Mouse (Mus musculus) lung, embryonic 16.5 days (tissue): ENCODE results near the gene Smyd1. TPM values are rescaled to one million over a fixed set of nuclear protein-coding genes. Genes with fewer than 3 reads are reported as not detected.

Source experiments
- ATAC-seq: fragments of 200-750 bp; cut with Nextera tagmentation; 2 replicates; pipeline ENCODE4 v1.8.0; 2017; ENCODE audit warnings: low read depth, mild to moderate bottlenecking, moderate library complexity
- H3K27ac ChIP-seq: fragments of 300-500 bp; sonication (generic); 2 replicates; pipeline ENCODE4 v1.5.1; 2014; ENCODE audit warnings: mild to moderate bottlenecking, control low read depth, low read length
- H3K27me3 ChIP-seq: fragments of 300-500 bp; sonication (generic); 2 replicates; pipeline ENCODE4 v1.6.1; 2014; ENCODE audit warnings: low read depth, low read length, mixed read lengths; ENCODE audit not compliant: control insufficient read depth, insufficient read depth
- H3K36me3 ChIP-seq: fragments of 300-500 bp; sonication (generic); 2 replicates; pipeline ENCODE4 v1.6.1; 2014; ENCODE audit warnings: low read length; ENCODE audit not compliant: control insufficient read depth, insufficient read depth
- H3K4me1 ChIP-seq: fragments of 300-500 bp; sonication (generic); replicated peaks from 2 replicates; pipeline ENCODE4 v1.6.1; 2014; ENCODE audit warnings: low read length, mixed read lengths; ENCODE audit not compliant: control insufficient read depth, insufficient read depth
- H3K4me2 ChIP-seq: fragments of 300-500 bp; sonication (generic); 2 replicates; pipeline ENCODE4 v1.6.1; 2014; ENCODE audit warnings: low read depth, low read length, control low read depth
- H3K4me3 ChIP-seq: fragments of 300-500 bp; sonication (generic); 2 replicates; pipeline ENCODE4 v1.5.1; 2014; ENCODE audit warnings: mild to moderate bottlenecking, low read length, control low read depth
- H3K9ac ChIP-seq: fragments of 300-500 bp; sonication (generic); 2 replicates; pipeline ENCODE4 v1.6.1; 2014; ENCODE audit warnings: low read length, control low read depth
- H3K9me3 ChIP-seq: fragments of 300-500 bp; sonication (generic); 2 replicates; pipeline ENCODE4 v1.6.1; 2016; ENCODE audit warnings: low read length; ENCODE audit not compliant: control insufficient read depth
- WGBS: fragments of 180-500 bp; shearing (Covaris S2); extraction: QIAGEN DNeasy Blood & Tissue Kit; methylation state at CpG from one replicate; pipeline ENCODE4 v1.1.7; 2014; 5-methylcytosine and 5-hydroxymethylcytosine counted together
- polyA plus RNA-seq: library from polyadenylated mRNA; unstranded; fragments of >200 nt; fragmentation: Nextera tagmentation; extraction: Ambion mirVana; gene quantifications from 2 replicates; pipeline ENCODE4 v1.2.1, GENCODE M21; 2015

Gene Smyd1
- polyA plus RNA-seq, 1 experiment from 2014 or later: 4.2 TPM

DNA sequence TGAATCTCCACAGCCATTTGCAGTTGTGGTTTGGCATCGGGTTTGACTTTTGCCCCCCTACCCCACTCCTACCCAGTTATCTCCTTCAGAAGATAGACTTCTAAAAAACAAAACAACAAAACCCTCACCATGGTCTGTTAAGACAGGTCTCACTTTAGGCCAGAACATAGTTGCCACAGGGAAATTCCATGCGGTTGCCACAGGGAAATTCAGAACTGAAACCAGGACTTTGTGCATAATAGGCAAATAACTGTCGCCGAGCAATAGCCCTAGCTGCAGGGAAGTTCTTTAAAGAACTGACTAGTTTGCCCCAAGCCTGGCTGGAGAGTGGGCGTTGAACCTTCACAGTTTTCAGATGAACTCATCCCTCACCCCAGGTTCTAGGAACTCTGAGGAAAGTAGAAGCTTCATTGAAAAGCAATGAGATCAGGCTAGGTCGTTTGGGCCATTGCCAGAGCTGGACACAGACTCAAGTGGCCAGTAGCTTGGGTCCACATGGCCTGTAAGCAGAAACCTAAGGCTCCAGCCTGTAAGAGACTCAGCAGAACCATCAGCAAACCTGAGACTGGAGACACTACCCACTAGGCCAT, 128.8 kb downstream of the Smyd1 start:
- WGBS: 74% methylated on average over 6 of the region's 6 CpGs
- Histone ChIP-seq H3K27me3 (no peaks in the 10 kb centered on the region), H3K4me2 (no peak overlapping the region), H3K9me3 (no peaks in the 10 kb centered on the region), H3K27ac (no peak overlapping the region), H3K9ac (no peak overlapping the region), H3K4me3 (no peak overlapping the region), H3K4me1 (no peaks in the 10 kb centered on the region), H3K36me3 (no peaks in the 10 kb centered on the region)
- no peak for ATAC-seq

- no peaks in the 10 kb centered on the region for H3K27me3 ChIP-seq
- no peaks in the 10 kb centered on the region for H3K4me1 ChIP-seq
- no peak overlapping the region for H3K4me3 ChIP-seq
- no peak overlapping the region for H3K9ac ChIP-seq
- H3K27ac ChIP-seq: no peak overlapping the region
- no peak for ATAC-seq
- H3K36me3 ChIP-seq: no peaks in the 10 kb centered on the region
- no peaks in the 10 kb centered on the region for H3K9me3 ChIP-seq
- 90% methylated on average over 2 of the region's 2 CpGs for WGBS
- H3K4me2 ChIP-seq: no peak overlapping the region
Measured at GRCm38 (mm10) chr6:71190501-71190900, 131.5 kb downstream of the Smyd1 start.

GRCm38 (mm10) chr6:71189578-71189977, 132.5 kb downstream of the Smyd1 start:
- H3K4me1 ChIP-seq: no peaks in the 10 kb centered on the region
- no peaks in the 10 kb centered on the region for H3K9me3 ChIP-seq
- no peaks in the 10 kb centered on the region for H3K36me3 ChIP-seq
- ATAC-seq: no peak
- no peak overlapping the region for H3K9ac ChIP-seq
- no peak overlapping the region for H3K4me3 ChIP-seq
- no peaks in the 10 kb centered on the region for H3K27me3 ChIP-seq
- H3K27ac ChIP-seq: no peak overlapping the region
- no peak overlapping the region for H3K4me2 ChIP-seq
- 20% methylated on average over 1 of the region's 1 CpGs for WGBS

DNA sequence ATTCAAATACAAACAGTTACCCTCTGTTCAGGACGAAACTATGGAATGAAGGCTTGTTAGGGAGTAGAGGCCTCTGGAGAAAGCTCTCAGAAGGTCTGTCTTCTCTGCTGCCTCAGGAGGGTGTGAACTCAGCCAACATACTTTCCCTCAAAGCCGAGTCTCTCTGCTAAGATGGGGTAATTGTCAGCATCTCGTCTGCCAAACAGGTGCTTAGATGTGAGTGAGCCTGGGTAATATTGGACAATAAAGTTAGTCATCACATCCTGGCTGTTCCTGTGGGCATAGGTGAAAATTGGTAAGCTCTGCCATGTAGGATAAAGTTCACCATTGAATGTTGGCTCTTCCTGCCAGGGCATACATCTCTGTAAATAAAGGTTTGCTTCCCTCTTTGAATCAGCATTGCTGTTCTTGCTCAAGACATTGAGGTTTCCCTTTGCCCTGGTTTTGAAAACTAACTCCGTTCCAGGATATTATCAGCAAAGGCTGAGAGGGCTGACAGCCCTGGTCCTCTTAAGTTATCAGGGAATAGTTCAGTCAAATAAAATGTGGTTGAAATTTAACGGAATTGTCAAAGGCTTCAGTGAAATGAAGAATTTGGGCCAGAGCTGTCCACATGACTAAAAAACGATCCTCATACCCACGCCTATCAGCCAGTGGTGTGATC, 137.0 kb downstream of the Smyd1 start:
- WGBS: 59% methylated on average over 7 of the region's 7 CpGs
- no peak overlapping the region for H3K4me3 ChIP-seq
- no peak overlapping the region for H3K27ac ChIP-seq
- no peak for ATAC-seq
- no peak overlapping the region for H3K4me2 ChIP-seq
- H3K4me1 ChIP-seq: no peaks in the 10 kb centered on the region
- no peaks in the 10 kb centered on the region for H3K36me3 ChIP-seq
- H3K27me3 ChIP-seq: no peaks in the 10 kb centered on the region
- H3K9ac ChIP-seq: no peak overlapping the region
- H3K9me3 ChIP-seq: no peaks in the 10 kb centered on the region

DNA sequence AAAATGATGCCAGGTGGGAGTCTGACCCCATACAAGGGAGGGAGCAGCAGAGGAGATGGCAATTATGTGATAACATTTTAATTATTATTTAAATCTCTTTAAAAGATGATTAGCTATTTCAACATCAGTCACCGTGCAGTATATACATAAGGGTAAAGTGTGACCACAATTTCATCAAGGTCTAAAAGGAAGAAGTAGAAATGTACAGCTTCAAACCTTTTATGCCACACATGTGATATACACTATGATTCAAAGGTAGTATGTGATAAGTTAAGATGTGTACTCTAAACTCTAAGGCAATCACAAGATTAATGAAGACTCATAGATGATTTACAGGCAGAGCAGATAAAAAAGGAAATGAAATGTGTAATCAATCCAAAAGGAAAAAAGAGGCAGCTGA, 141.4 kb downstream of the Smyd1 start:
- Histone ChIP-seq H3K4me2 (no peak overlapping the region), H3K9me3 (no peaks in the 10 kb centered on the region), H3K36me3 (no peaks in the 10 kb centered on the region), H3K27me3 (no peaks in the 10 kb centered on the region), H3K4me3 (no peak overlapping the region), H3K27ac (no peak overlapping the region), H3K9ac (no peak overlapping the region), H3K4me1 (no peaks in the 10 kb centered on the region)
- ATAC-seq: no peak
- WGBS: 83% methylated on average over 1 of the region's 1 CpGs

DNA sequence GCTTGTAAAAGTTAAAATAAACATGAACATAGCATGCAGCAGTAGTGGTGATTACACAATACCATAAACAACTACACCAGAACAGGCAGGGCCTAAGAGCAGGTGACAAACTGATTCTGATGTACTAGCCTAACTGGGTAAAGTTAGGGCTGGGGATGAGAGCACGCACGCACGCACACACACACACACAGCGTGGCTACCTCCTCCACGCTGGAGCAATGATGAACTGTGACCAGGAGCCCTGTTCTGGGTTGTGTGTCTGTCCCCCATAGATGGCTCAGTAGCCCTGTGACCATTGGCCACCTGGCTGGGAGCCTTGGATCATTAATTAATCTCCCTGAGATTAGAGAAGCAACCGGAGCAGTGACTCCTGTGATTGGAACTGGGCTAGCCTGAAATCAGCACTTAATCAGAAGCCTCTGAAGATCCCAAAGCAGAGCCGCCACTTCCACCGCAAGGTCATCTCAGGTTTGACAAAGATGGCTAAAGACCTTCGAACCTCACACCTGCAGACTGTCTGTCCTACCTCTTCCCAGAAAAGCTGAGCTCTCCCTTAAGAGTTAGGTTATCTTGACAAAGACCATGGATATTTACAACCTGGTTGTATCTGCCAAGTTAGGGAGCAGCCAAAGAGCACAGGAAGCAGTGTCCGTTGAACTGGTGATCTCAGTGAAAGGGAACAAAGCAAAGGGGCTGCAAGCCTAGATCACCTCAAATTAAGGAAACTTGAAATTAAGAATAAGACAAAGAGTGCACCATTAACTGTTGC, 149.0 kb downstream of the Smyd1 start:
- H3K4me3 ChIP-seq: no peak overlapping the region
- H3K27me3 ChIP-seq: no peaks in the 10 kb centered on the region
- WGBS: 78% methylated on average over 10 of the region's 10 CpGs
- no peak overlapping the region for H3K9ac ChIP-seq
- H3K36me3 ChIP-seq: no peaks in the 10 kb centered on the region
- no peak for ATAC-seq
- no peaks in the 10 kb centered on the region for H3K4me1 ChIP-seq
- no peak overlapping the region for H3K4me2 ChIP-seq
- no peak overlapping the region for H3K27ac ChIP-seq
- no peaks in the 10 kb centered on the region for H3K9me3 ChIP-seq

GRCm38 (mm10) chr6:71166551-71167169, 155.4 kb downstream of the Smyd1 start:
- Histone ChIP-seq H3K27ac (no peak overlapping the region), H3K36me3 (no peaks in the 10 kb centered on the region), H3K4me2 (no peak overlapping the region), H3K27me3 (no peaks in the 10 kb centered on the region), H3K4me3 (no peak overlapping the region), H3K9me3 (no peaks in the 10 kb centered on the region), H3K9ac (no peak overlapping the region), H3K4me1 (0 out of 2 replicates have a peak, but pooled peaks cover 5% of the 10 kb centered on the region)
- ATAC-seq: peak; percentile 38; the same call in 1 of the 2 replicates
- WGBS: 32% methylated on average over 6 of the region's 6 CpGs

DNA sequence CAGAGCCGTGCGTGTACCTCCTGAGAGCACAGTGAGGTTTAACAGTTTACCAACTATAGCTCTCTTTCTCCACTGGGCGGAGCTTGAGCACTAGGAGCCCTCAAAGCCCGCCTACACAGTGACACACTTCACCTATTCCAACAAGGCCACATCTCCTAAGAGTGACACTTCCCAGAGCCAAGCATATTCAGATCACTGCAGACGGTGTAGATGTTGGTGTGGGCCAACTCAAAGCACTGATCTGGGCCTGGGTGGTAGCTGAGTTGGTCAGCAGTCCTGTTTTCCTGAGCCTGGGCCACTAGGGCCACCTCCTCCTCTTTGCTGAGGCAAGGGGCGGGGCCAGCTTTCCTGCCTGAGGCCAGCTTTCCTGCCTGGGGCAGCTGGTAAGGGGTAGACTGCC, 157.6 kb downstream of the Smyd1 start:
- Histone ChIP-seq H3K4me1 (0 out of 2 replicates have a peak, but pooled peaks cover 5% of the 10 kb centered on the region), H3K4me2 (no peak overlapping the region), H3K9me3 (no peaks in the 10 kb centered on the region), H3K27me3 (no peaks in the 10 kb centered on the region), H3K27ac (no peak overlapping the region), H3K36me3 (no peaks in the 10 kb centered on the region), H3K4me3 (no peak overlapping the region), H3K9ac (no peak overlapping the region; the same call in 1 of the 2 replicates)
- ATAC-seq: peak; percentile 45; the same call in 1 of the 2 replicates
- WGBS: 19% methylated on average over 6 of the region's 6 CpGs
